Mouse (Mus musculus) lung, postnatal 0 days (tissue): ENCODE measurements around the gene Snn. TPM values are rescaled to one million over a fixed set of nuclear protein-coding genes. Genes with fewer than 3 reads are reported as not detected.

ENCODE experiments used
- ATAC-seq: fragments of 200-750 bp; cut with Nextera tagmentation; 2 replicates; pipeline ENCODE4 v1.8.0; 2017; ENCODE audit warnings: moderate library complexity
- DNase-seq: peaks from one replicate; pipeline ENCODE4 v3.0.0-alpha.2; 2016; ENCODE audit warnings: low spot score
- H3K27ac ChIP-seq: fragments of 300-500 bp; sonication (generic); 2 replicates; pipeline ENCODE4 v1.5.1; 2014; ENCODE audit warnings: antibody characterized with exemption, mild to moderate bottlenecking, low read length, mixed read lengths
- H3K27me3 ChIP-seq: fragments of 300-500 bp; sonication (generic); replicated peaks from 2 replicates; pipeline ENCODE4 v1.6.1; 2014; ENCODE audit warnings: low read length, mixed read lengths; ENCODE audit not compliant: insufficient read depth
- H3K36me3 ChIP-seq: fragments of 300-500 bp; sonication (generic); 2 replicates; pipeline ENCODE4 v1.6.1; 2014; ENCODE audit warnings: low read length, mixed read lengths; ENCODE audit not compliant: insufficient read depth
- H3K4me1 ChIP-seq: fragments of 300-500 bp; sonication (generic); 2 replicates; pipeline ENCODE4 v1.6.1; 2014; ENCODE audit warnings: antibody characterized with exemption, low read depth, low read length, mixed read lengths; ENCODE audit not compliant: insufficient read depth
- H3K4me2 ChIP-seq: fragments of 300-500 bp; sonication (generic); replicated peaks from 2 replicates; pipeline ENCODE4 v1.6.1; 2014; ENCODE audit warnings: low read depth, mild to moderate bottlenecking, low read length, moderate library complexity, mixed read lengths
- H3K4me3 ChIP-seq: fragments of 300-500 bp; sonication (generic); 2 replicates; pipeline ENCODE4 v1.5.1; 2014; ENCODE audit warnings: low read depth, low read length
- H3K9ac ChIP-seq: fragments of 300-500 bp; sonication (generic); replicated peaks from 2 replicates; pipeline ENCODE4 v1.6.1; 2014; ENCODE audit warnings: low read depth, mild to moderate bottlenecking
- H3K9me3 ChIP-seq: fragments of 300-500 bp; sonication (generic); 2 replicates; pipeline ENCODE4 v1.6.1; 2016; ENCODE audit warnings: low read length, mixed read lengths
- CTCF ChIP-seq: IDR thresholded peaks from 2 replicates; pipeline ENCODE4 v1.5.1; 2016; ENCODE audit warnings: antibody characterized with exemption, mild to moderate bottlenecking
- EP300 ChIP-seq: IDR thresholded peaks from 2 replicates; pipeline ENCODE4 v1.6.1; 2016; ENCODE audit warnings: antibody characterized with exemption, mild to moderate bottlenecking, control low read depth
- WGBS: fragments of 180-500 bp; shearing (Covaris S2); extraction: QIAGEN DNeasy Blood & Tissue Kit; methylation state at CpG from one replicate; pipeline ENCODE4 v1.1.7; 2014; 5-methylcytosine and 5-hydroxymethylcytosine counted together
- polyA plus RNA-seq: library from polyadenylated mRNA; unstranded; fragments of >200 nt; fragmentation: Nextera tagmentation; extraction: Ambion mirVana; gene quantifications from 2 replicates; pipeline ENCODE4 v1.2.1, GENCODE M21; 2015

Snn gene
- polyA plus RNA-seq, 1 experiment from 2014 or later = 41.1 TPM

DNA sequence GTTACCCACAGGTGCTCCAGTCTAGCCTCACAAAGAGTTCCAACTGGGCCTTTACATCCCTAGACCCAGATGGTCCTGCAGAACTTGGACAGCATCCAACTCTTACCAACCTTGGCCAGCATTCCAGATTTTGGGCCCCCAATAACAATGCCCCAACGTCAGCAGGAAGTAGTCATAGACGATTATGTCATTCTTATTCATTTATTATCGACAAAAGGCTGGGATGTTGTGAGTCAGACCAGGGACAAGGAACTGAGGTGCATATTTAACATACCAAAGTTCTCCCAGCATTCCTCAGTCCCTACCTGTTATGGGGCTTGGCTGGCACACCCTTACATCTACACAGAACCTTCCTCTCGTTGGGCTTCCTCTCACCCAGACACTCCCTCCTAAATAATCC lies 44.4 kb upstream of the Snn start:
- TF ChIP-seq CTCF (no peak), EP300 (peak; percentile 93)
- Histone ChIP-seq H3K27ac (no peak overlapping the region), H3K4me3 (no peak overlapping the region), H3K27me3 (no peaks in the 10 kb centered on the region), H3K4me1 (0 out of 2 replicates have a peak, but pooled peaks cover 5% of the 10 kb centered on the region), H3K9ac (no peak overlapping the region), H3K36me3 (no peaks in the 10 kb centered on the region), H3K9me3 (no peaks in the 10 kb centered on the region), H3K4me2 (no peak overlapping the region)
- ATAC-seq (peak; percentile 73), DNase-seq (peak; percentile 67)
- WGBS = 33% methylated on average over 4 of the region's 4 CpGs

DNA sequence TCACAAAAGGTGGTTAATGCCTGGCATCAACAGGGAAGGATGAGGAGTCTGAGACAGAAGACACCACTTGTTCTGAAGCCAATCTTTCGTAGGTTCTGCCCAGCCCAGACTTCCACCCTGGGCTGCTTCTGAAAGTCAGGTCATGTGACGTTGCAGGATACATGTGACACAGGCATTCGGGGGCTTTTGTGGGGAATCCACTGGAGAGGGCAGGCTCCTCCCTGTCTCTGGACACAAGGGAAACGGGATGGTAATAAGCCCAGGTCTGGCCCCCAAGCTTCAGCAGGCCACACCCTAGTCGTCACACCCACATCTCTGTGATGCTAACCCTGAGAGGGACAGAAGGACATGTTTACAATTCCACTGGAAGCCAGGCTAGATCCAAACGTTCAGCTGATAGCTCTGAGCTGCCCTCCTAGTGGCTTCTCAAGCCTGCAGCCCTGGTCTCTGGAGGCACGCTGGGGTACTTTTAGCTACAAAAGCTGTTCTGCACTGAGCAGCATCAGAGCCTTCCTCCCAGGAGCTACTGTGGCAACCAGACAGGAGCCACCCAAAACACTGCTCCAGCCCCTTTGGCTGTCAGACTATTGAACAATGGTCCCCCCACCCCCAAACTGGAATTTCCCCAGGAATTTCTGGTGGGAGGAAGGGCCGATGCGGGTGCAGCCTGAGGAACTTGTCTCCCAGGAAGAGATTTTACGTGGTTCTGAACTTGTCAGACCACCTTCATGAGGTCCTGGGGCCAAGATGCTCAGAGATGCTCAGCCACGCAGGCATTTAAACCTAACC lies 42.7 kb upstream of the Snn start:
- Histone ChIP-seq H3K27me3 (no peaks in the 10 kb centered on the region), H3K4me3 (no peak overlapping the region), H3K27ac (peak overlapping the region; percentile 15; the same call in 1 of the 2 replicates), H3K4me1 (0 out of 2 replicates have a peak, but pooled peaks cover 2% of the 10 kb centered on the region), H3K4me2 (no peak overlapping the region), H3K9ac (no peak overlapping the region), H3K9me3 (no peaks in the 10 kb centered on the region), H3K36me3 (no peaks in the 10 kb centered on the region)
- no peak for TF ChIP-seq EP300
- TF ChIP-seq CTCF = 0 out of 2 replicates have a peak, but pooled peaks have one; percentile 5
- WGBS = 35% methylated on average over 11 of the region's 11 CpGs
- ATAC-seq = peak; percentile 69
- DNase-seq = peak; percentile 50

DNA sequence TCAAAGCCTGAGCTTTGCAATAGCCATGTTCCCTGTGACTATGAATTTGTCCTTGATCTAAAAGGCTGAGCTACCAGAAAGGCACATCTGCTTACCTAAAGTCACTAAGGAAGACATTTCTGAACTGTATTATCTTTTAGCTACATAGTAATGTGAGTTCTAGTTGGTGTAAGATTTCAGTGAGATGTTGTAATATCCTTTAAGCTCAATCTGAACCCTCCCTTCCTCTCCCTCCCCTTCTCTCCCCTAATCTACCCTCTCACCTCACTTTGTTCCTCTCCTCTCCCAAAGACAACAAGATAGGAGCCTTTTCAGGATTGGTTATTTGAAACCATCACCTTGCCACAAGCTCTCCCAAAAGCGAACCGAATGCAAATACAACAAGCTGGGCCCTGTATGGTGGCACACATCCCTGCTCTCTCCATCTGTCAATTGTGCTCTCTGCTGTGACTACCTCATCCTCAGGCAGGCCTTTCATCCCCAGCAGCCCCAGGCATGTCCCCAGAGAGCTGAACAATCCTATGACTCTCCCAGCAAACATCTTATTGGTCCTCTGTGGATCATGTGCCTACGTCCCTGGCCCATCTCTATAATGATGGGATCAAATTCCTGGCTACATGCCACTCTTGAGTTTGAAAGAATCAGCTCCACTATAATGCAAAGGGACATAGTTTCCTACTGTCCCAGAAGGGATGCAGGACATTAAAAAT lies 39.2 kb upstream of the Snn start:
- 53% methylated on average over 3 of the region's 3 CpGs for WGBS
- DNase-seq (peak; percentile 31), ATAC-seq (peak; percentile 38; the same call in 1 of the 2 replicates)
- TF ChIP-seq CTCF (no peak), EP300 (no peak)
- no peak overlapping the region for H3K27ac ChIP-seq
- H3K9ac ChIP-seq = no peak overlapping the region
- H3K4me3 ChIP-seq = no peak overlapping the region
- H3K36me3 ChIP-seq = no peaks in the 10 kb centered on the region
- H3K4me2 ChIP-seq = no peak overlapping the region
- H3K4me1 ChIP-seq = no peaks in the 10 kb centered on the region
- H3K27me3 ChIP-seq = no peaks in the 10 kb centered on the region
- no peaks in the 10 kb centered on the region for H3K9me3 ChIP-seq

DNA sequence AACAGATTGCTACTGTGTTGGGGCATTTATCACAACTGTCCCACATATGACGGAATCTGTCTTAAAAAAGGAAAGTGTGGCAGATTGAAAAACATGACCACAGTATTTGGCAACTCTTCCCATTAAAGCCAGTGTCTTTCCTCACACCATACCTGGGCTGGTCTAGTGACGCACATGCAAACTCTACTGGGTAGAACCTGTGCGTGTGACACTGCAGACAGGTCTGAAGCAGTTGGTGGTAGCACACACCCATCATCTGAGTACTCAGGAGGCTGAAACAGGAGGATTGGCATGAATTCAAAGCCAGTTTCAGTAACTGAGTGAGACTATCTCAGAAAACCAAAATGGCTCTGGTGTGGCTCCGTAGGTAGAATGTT lies 38.6 kb upstream of the Snn start:
- no peaks in the 10 kb centered on the region for H3K27me3 ChIP-seq

DNA sequence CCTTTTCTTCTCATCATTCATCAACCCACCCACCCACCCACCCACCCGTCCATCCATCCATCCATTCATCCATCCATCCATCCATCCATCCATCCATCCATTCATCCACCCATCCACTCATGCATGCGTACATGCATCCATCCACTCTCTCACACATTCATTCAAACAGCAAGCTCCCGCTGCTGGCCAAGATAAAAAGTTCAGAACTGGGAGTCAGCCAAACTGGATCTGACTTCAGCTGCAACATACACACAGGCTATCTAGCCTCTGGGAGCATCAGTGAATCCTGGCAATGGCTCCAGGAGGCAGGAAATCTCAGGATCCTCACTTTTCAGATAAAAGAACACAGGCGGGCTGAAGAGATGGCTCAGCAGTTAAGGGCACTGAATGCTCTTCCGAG lies 37.1 kb upstream of the Snn start:
- no peak for ATAC-seq
- Histone ChIP-seq H3K4me3 (no peak overlapping the region), H3K36me3 (no peaks in the 10 kb centered on the region), H3K9me3 (no peaks in the 10 kb centered on the region), H3K4me2 (no peak overlapping the region), H3K27ac (no peak overlapping the region), H3K9ac (no peak overlapping the region), H3K4me1 (no peaks in the 10 kb centered on the region), H3K27me3 (no peaks in the 10 kb centered on the region)
- 69% methylated on average over 5 of the region's 5 CpGs for WGBS
- DNase-seq = no peak
- TF ChIP-seq CTCF (peak; percentile 31), EP300 (no peak)

More for the DNA sequence above, 38.6 kb upstream of the Snn start:
- no peaks in the 10 kb centered on the region for H3K4me1 ChIP-seq
- no peak overlapping the region for H3K4me2 ChIP-seq
- H3K9me3 ChIP-seq = no peaks in the 10 kb centered on the region
- 91% methylated on average over 4 of the region's 4 CpGs for WGBS
- DNase-seq = no peak
- H3K4me3 ChIP-seq = no peak overlapping the region
- no peak for TF ChIP-seq EP300
- TF ChIP-seq CTCF = no peak
- no peak for ATAC-seq
- no peaks in the 10 kb centered on the region for H3K36me3 ChIP-seq
- no peak overlapping the region for H3K9ac ChIP-seq
- no peak overlapping the region for H3K27ac ChIP-seq

DNA sequence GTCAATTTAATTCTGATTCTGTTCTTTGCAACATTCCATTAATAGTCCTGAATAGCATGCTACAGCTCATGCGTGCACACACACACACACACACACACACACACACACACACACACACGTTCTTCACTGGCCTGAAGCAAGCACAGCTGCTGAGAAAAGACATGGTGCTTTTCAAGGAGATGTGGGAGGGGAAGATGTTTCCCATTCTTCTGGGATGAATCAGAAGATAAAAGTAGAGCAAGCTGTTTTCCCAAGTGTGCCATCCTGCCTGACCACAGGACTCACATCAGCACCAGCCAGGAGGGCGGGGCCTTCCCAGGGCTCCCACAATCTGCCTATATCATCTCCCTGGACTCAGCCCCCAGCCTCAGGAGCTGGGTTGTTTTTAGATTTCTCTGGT lies 35.9 kb upstream of the Snn start:
- DNase-seq = peak; percentile 44
- TF ChIP-seq EP300 = no peak
- TF ChIP-seq CTCF = no peak
- 72% methylated on average over 3 of the region's 3 CpGs for WGBS
- Histone ChIP-seq H3K4me3 (no peak overlapping the region), H3K4me1 (no peaks in the 10 kb centered on the region), H3K9ac (no peak overlapping the region), H3K27ac (no peak overlapping the region), H3K4me2 (no peak overlapping the region), H3K36me3 (no peaks in the 10 kb centered on the region), H3K27me3 (no peaks in the 10 kb centered on the region), H3K9me3 (no peaks in the 10 kb centered on the region)
- ATAC-seq = peak; percentile 37
